Mouse (Mus musculus) forebrain, embryonic 14.5 days (tissue): ENCODE data around the gene Sft2d1. TPM values are rescaled to one million over a fixed set of nuclear protein-coding genes. Genes with fewer than 3 reads are reported as not detected.

Experiments used
- ATAC-seq: fragments of 200-750 bp; cut with Nextera tagmentation; 2 replicates; pipeline ENCODE4 v1.8.0; 2017; ENCODE audit warnings: mild to moderate bottlenecking, moderate library complexity
- DNase-seq: peaks from one replicate; pipeline ENCODE4 v3.0.0-alpha.2; 2015; ENCODE audit warnings: low spot score
- H3K27ac ChIP-seq: fragments of 300-500 bp; sonication (generic); 2 replicates; pipeline ENCODE4 v1.5.1; 2014; ENCODE audit warnings: low read depth, mild to moderate bottlenecking, control low read depth, low read length, moderate library complexity
- H3K27me3 ChIP-seq: fragments of 300-500 bp; sonication (generic); replicated peaks from 2 replicates; pipeline ENCODE4 v1.6.1; 2014; ENCODE audit warnings: low read length, control low read depth, mixed read lengths; ENCODE audit not compliant: control insufficient read depth, insufficient read depth
- H3K36me3 ChIP-seq: fragments of 300-500 bp; sonication (generic); 2 replicates; pipeline ENCODE4 v1.6.1; 2014; ENCODE audit warnings: low read length, control low read depth; ENCODE audit not compliant: control insufficient read depth, insufficient read depth
- H3K4me1 ChIP-seq: fragments of 300-500 bp; sonication (generic); 2 replicates; pipeline ENCODE4 v1.6.1; 2014; ENCODE audit warnings: antibody characterized with exemption, low read length, control low read depth; ENCODE audit not compliant: control insufficient read depth, insufficient read depth
- H3K4me2 ChIP-seq: fragments of 300-500 bp; sonication (generic); 2 replicates; pipeline ENCODE4 v1.6.1; 2014; ENCODE audit warnings: mild to moderate bottlenecking, control low read depth, low read length
- H3K4me3 ChIP-seq: fragments of 300-500 bp; sonication (generic); 2 replicates; pipeline ENCODE4 v1.5.1; 2014; ENCODE audit warnings: low read depth, low read length, control low read depth
- H3K9ac ChIP-seq: fragments of 300-500 bp; sonication (generic); 2 replicates; pipeline ENCODE4 v1.6.1; 2014; ENCODE audit warnings: mild to moderate bottlenecking, low read length, control low read depth, moderate library complexity
- H3K9me3 ChIP-seq: fragments of 300-500 bp; sonication (generic); replicated peaks from 2 replicates; pipeline ENCODE4 v1.6.1; 2016; ENCODE audit warnings: low read length, control low read depth, mixed read lengths; ENCODE audit not compliant: control insufficient read depth
- WGBS: fragments of 180-500 bp; shearing (Covaris S2); extraction: QIAGEN DNeasy Blood & Tissue Kit; methylation state at CpG from one replicate; pipeline ENCODE4 v1.1.7; 2014; 5-methylcytosine and 5-hydroxymethylcytosine counted together
- polyA plus RNA-seq: library from polyadenylated mRNA; unstranded; fragments of >200 nt; fragmentation: Nextera tagmentation; extraction: Ambion mirVana; gene quantifications from 2 replicates; pipeline ENCODE4 v1.2.1, GENCODE M21; 2014

The Sft2d1 gene
- polyA plus RNA-seq, 1 experiment from 2014 or later = 159 TPM

DNA sequence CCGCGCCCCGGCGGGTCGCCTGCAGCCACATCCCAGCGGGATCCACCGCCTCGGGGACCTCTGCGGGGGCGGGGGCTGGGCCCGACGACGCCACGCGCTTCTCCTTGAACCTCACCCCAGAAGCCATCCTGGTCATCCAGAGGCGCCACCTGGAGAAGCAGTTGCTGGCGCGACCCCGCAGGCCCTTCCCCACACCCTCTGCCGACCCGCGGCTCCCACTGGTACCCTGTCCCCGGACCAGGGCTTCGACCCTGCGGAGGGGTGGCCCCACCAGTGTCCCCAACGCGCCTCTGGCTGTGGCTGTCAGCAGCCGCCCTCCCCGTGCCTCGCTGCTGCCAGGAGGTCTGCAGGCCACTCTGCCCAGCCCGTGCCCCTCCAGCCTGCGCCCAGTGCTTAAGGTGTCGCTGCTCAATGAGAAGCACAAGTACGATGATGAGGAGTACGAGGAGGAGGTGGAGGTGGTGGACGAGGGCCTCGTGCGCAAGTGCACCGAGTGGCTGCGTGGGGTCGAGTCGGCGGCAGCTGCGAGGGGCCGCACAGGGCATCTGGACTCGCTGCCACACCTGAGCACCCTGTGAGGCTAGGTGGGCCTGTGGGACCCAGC, 30.6 kb downstream of the Sft2d1 start:
- Histone ChIP-seq H3K4me2 (peak overlapping the region; percentile 97), H3K9me3 (no peaks in the 10 kb centered on the region), H3K9ac (peak overlapping the region; percentile 89), H3K27me3 (peaks cover 5% of the 10 kb centered on the region; the same call in 1 of the 2 replicates), H3K27ac (peak overlapping the region; percentile 86; the same call in 1 of the 2 replicates), H3K4me1 (peaks cover 14% of the 10 kb centered on the region), H3K36me3 (no peaks in the 10 kb centered on the region), H3K4me3 (peak overlapping the region; percentile 61)
- ATAC-seq (peak; percentile 27), DNase-seq (no peak)
- 9% methylated on average over 43 of the region's 46 CpGs for WGBS

DNA sequence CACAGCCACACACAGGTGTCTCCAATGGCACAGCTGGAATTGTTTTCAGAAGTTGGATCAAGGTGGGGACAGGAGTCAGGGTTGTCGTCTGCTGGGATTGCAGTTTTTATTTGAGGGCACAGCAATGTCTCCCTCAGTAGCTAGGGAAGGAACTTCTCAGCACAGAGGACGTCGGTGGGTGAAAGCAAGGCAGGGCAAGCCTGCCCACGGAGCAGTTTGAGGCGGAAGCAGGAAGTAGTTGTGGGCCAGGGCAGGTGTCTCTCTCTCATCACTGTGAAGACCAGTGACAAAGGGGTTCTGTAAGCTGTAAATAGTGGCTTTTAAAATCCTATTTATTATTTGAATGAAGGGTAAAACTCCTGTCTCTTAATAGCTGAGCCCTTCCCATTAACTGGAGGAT, 31.8 kb downstream of the Sft2d1 start:
- DNase-seq = no peak
- Histone ChIP-seq H3K9me3 (no peaks in the 10 kb centered on the region), H3K27me3 (peaks cover 5% of the 10 kb centered on the region; the same call in 1 of the 2 replicates), H3K4me2 (peak overlapping the region; percentile 97), H3K4me1 (peaks cover 14% of the 10 kb centered on the region), H3K4me3 (no peak overlapping the region), H3K36me3 (no peaks in the 10 kb centered on the region), H3K9ac (no peak overlapping the region), H3K27ac (no peak overlapping the region)
- WGBS = 42% methylated on average over 5 of the region's 5 CpGs
- ATAC-seq = no peak

DNA sequence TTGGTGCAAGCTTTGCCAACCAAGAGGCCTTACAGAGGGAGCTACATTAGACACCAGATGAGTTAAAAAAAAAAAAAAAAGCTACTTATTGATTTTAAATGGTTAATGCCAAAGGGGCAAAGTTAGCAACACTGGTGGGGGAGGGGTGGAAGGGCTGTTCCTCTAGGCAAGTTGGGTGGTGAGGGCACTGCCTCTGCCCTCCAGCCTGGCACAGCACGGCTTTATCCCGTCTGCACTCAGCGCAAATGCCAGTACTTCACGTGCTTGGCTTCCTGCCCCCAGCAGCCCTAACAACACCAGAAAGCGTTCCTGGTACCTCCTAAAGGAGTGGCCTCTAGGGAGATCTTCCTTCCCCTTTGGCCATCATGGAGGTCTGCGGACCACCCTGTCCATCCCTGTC, 32.5 kb downstream of the Sft2d1 start:
- no peaks in the 10 kb centered on the region for H3K9me3 ChIP-seq
- no peak overlapping the region for H3K27ac ChIP-seq
- 69% methylated on average over 6 of the region's 6 CpGs for WGBS
- H3K9ac ChIP-seq = no peak overlapping the region
- peaks cover 5% of the 10 kb centered on the region; the same call in 1 of the 2 replicates for H3K27me3 ChIP-seq
- no peak overlapping the region for H3K4me2 ChIP-seq
- peaks cover 14% of the 10 kb centered on the region for H3K4me1 ChIP-seq
- no peak for ATAC-seq
- no peak overlapping the region for H3K4me3 ChIP-seq
- no peaks in the 10 kb centered on the region for H3K36me3 ChIP-seq
- no peak for DNase-seq

DNA sequence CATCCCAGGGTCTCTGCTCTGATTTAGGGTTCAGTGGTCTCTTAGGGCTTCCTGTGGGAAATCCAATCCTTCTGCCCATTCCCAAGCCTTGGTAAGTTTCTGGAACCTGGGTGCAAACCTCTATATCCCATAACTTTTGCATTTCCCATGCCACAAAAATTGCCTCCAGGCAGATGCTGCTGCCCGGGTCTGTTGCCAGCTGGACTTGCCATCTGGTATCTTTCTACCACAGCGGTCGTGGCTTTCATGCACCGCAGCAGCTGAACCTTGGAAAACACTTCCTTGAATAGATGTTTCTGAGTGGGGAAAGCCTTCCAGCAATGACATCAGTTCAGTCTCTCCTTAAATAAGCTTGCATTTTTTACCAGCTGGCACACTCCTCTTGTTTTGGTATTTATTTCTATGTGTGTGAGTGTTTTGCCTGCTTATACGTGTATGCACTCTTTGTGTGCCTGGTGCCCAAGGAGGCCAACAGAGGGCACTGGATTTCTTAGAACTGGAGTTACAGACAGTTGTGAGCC, 36.9 kb downstream of the Sft2d1 start:
- Histone ChIP-seq H3K36me3 (no peaks in the 10 kb centered on the region), H3K27ac (no peak overlapping the region), H3K9ac (no peak overlapping the region), H3K4me3 (no peak overlapping the region), H3K27me3 (no peaks in the 10 kb centered on the region), H3K4me2 (no peak overlapping the region), H3K4me1 (no peaks in the 10 kb centered on the region), H3K9me3 (no peaks in the 10 kb centered on the region)
- ATAC-seq (no peak), DNase-seq (peak; percentile 48)
- 60% methylated on average over 5 of the region's 5 CpGs for WGBS

DNA sequence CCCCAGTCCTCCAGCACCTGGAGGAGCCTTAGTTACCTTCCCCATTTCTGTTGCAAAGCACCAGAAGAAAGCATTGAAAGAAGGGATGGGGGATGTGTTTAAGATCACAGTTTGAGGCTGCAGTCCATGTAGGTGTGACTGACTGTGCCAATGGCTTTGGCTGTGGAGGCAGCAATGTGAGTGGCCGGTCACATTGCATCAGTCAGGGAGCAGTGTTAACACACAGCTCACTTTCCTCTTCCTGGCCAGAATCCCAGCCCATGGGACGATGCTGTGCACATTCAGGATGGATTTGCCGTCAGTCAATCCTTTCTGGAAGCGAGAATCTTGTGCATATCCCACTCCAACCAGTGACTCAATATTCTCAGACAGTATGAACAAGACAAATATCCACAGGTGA, 38.0 kb downstream of the Sft2d1 start:
- Histone ChIP-seq H3K9ac (no peak overlapping the region), H3K9me3 (no peaks in the 10 kb centered on the region), H3K27ac (no peak overlapping the region), H3K4me3 (no peak overlapping the region), H3K4me1 (no peaks in the 10 kb centered on the region), H3K27me3 (no peaks in the 10 kb centered on the region), H3K36me3 (no peaks in the 10 kb centered on the region), H3K4me2 (no peak overlapping the region)
- WGBS = 90% methylated on average over 4 of the region's 4 CpGs
- DNase-seq (no peak), ATAC-seq (no peak)

DNA sequence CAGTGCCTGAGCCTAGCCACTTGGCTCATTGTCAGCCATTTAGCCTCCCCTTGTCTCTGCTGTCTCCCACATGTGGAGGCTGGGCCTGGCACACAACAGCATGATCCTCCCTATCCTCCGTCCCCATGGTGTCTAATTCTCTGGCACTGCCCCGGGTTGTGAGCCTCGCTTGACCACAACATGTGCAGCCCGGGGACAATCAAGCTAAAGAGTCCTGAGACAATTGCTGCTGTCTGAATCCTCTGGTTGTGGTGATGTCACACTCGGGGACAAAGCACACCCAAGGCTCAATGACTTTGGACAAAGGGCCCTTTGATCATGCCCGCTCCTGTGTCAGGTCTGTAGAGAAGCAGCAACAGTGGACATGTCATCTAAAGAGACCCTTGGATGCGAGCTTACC, 40.2 kb downstream of the Sft2d1 start:
- no peak overlapping the region for H3K27ac ChIP-seq
- no peaks in the 10 kb centered on the region for H3K27me3 ChIP-seq
- no peaks in the 10 kb centered on the region for H3K36me3 ChIP-seq
- no peak overlapping the region for H3K4me2 ChIP-seq
- DNase-seq = no peak
- no peaks in the 10 kb centered on the region for H3K9me3 ChIP-seq
- WGBS = 29% methylated on average over 7 of the region's 7 CpGs
- no peak for ATAC-seq
- H3K9ac ChIP-seq = no peak overlapping the region
- no peak overlapping the region for H3K4me3 ChIP-seq
- H3K4me1 ChIP-seq = no peaks in the 10 kb centered on the region

DNA sequence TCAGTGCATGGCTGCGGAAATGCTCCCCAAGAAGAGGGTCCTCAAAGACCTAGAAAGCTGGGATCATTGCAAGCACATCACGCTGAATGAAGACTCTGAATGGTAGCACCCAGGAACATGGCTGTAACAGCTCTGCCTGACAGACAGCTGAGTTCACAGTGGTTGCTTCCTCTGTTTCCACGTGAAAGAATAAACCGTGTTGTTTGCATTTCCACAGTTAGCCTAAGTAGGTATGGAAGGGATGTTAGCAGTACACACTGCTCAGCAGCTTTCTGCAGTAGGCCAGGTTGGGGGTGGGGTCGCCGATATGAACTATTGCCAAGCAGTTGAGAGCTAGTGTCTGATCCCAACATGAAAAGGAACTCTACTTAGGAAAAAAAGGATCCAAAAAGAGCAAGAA, 44.8 kb downstream of the Sft2d1 start, which contains the start of gene T2:
Gene T2 (plus strand): TSS at position 301 of the 400 bp plus-strand sequence.
- H3K27me3 ChIP-seq = no peaks in the 10 kb centered on the region
- no peaks in the 10 kb centered on the region for H3K4me1 ChIP-seq
- 90% methylated on average over 6 of the region's 6 CpGs for WGBS
- H3K4me3 ChIP-seq = no peak within 1 kb of the TSS
- no peak within 1 kb of the TSS for H3K27ac ChIP-seq
- H3K9ac ChIP-seq = no peak within 1 kb of the TSS
- DNase-seq = no peak
- H3K4me2 ChIP-seq = no peak within 1 kb of the TSS
- H3K9me3 ChIP-seq = no peaks in the 10 kb centered on the region
- no peak for ATAC-seq
- no peaks in the 10 kb centered on the region for H3K36me3 ChIP-seq

DNA sequence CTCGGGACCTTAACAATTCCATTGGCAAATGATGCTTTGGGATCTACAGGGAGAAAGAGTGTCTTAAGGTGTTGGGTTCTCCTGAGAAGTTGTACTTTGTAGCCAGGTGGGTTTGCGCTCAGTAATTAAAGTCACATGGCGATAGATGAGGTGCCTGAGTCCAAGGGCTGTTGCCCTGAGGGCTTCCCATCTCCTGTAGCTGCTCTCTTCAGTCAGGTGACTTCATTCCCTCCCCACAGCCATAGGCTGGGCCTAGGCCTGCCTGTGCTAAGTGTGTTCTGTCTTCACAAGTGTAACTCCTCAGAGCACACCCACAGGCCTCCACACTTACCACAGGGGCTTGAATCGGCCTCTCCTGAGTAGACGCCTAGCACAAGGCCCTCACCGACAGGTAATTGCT, 46.6 kb downstream of the Sft2d1 start:
- Histone ChIP-seq H3K4me1 (peaks cover 5% of the 10 kb centered on the region; the same call in 1 of the 2 replicates), H3K27ac (no peak overlapping the region), H3K36me3 (no peaks in the 10 kb centered on the region), H3K27me3 (no peaks in the 10 kb centered on the region), H3K9me3 (no peaks in the 10 kb centered on the region), H3K4me2 (no peak overlapping the region), H3K4me3 (no peak overlapping the region), H3K9ac (no peak overlapping the region)
- 90% methylated on average over 6 of the region's 6 CpGs for WGBS
- ATAC-seq (no peak), DNase-seq (no peak)

DNA sequence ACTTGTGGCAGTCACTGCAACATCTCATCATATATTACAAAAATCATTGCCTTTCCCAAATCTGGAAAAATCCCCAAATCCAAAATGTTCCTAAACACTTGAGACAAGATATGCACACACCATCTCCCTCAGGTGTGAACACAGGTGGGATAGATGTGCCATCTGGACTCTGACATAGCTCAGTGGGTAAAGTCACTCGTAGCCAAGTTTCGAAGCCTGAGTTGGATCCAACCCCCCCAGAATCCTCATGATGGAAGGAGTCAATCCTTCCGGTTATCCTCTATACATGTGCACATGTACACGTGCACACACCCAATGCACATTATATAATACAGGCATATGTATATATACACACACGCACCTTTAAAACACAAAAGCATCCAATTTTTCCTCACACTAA, 50.0 kb downstream of the Sft2d1 start:
- WGBS = 91% methylated on average over 5 of the region's 5 CpGs
- no peak for ATAC-seq
- no peaks in the 10 kb centered on the region for H3K36me3 ChIP-seq

More for the DNA sequence above, 50.0 kb downstream of the Sft2d1 start:
- no peak overlapping the region for H3K4me3 ChIP-seq
- no peak overlapping the region for H3K9ac ChIP-seq
- DNase-seq = no peak
- peaks cover 5% of the 10 kb centered on the region; the same call in 1 of the 2 replicates for H3K4me1 ChIP-seq
- no peak overlapping the region for H3K4me2 ChIP-seq
- no peaks in the 10 kb centered on the region for H3K27me3 ChIP-seq
- no peak overlapping the region for H3K27ac ChIP-seq
- no peaks in the 10 kb centered on the region for H3K9me3 ChIP-seq
